In genomic region chr7:96769784-96770183, GRCm38 (mm10) we compare ENCODE assay signal across 10 mouse cellular contexts.
DNase-seq lines count a peak whose midpoint lies in the region; ATAC-seq and TF ChIP-seq lines count a peak whose summit lies in the region.
"Had no signal": no experiment of that assay in that cellular context is flagged by ENCODE, and none has a peak within 500 bp of the region (broad histone marks: within the 10 kb centered on the region; RNA-seq: fewer than 3 reads in every experiment).

No protein-coding gene starts in this region.

- no peaks in the 10 kb centered on the region for H3K27me3 ChIP-seq in lung, embryonic 14.5 days (ENCODE audit: insufficient read depth, low read length)
- no peaks in the 10 kb centered on the region for H3K27me3 ChIP-seq in liver, postnatal 0 days (ENCODE audit: insufficient read depth, low read length)
- no peaks in the 10 kb centered on the region for H3K27me3 ChIP-seq in hindbrain, embryonic 10.5 days (ENCODE audit: insufficient read depth, poor library complexity, severe bottlenecking)
- H3K27me3 ChIP-seq: embryonic facial prominence, embryonic 15.5 days had no signal

- no peaks in the 10 kb centered on the region for H3K36me3 ChIP-seq in lung, embryonic 14.5 days (ENCODE audit: insufficient read depth)
- H3K36me3 ChIP-seq in liver, postnatal 0 days (replicated peaks; ENCODE audit: insufficient read depth, low read length) = no peaks in the 10 kb centered on the region
- peaks cover 59% of the 10 kb centered on the region for H3K36me3 ChIP-seq in hindbrain, embryonic 10.5 days

- 0 out of 2 replicates have a peak, but pooled peaks cover 3% of the 10 kb centered on the region for H3K9me3 ChIP-seq in lung, embryonic 14.5 days (ENCODE audit: low read depth, low read length)
- peaks cover 5% of the 10 kb centered on the region; the same call in 1 of the 2 replicates for H3K9me3 ChIP-seq in liver, postnatal 0 days (ENCODE audit: low read length)
- H3K9me3 ChIP-seq in hindbrain, embryonic 10.5 days = peaks cover 11% of the 10 kb centered on the region; the same call in 1 of the 2 replicates
- H3K9me3 ChIP-seq: embryonic facial prominence, embryonic 15.5 days had no signal

- no peak overlapping the region for H3K4me2 ChIP-seq in lung, embryonic 14.5 days
- H3K4me2 ChIP-seq in liver, postnatal 0 days (ENCODE audit: low read depth, low read length) = no peak overlapping the region
- H3K4me2 ChIP-seq: embryonic facial prominence, embryonic 15.5 days had no signal

- no peak overlapping the region for H3K27ac ChIP-seq in lung, embryonic 14.5 days (ENCODE audit: low read depth)
- no peak overlapping the region for H3K27ac ChIP-seq in liver, postnatal 0 days (ENCODE audit: low read depth)
- no peak overlapping the region for H3K27ac ChIP-seq in hindbrain, embryonic 10.5 days
- H3K27ac ChIP-seq: embryonic facial prominence, embryonic 15.5 days had no signal

- TF ChIP-seq CTCF in lung, embryonic 14.5 days (IDR thresholded peaks at IDR 0.05; ENCODE audit: low read depth) = peak; percentile 68
- TF ChIP-seq CTCF in liver, postnatal 0 days (IDR thresholded peaks at IDR 0.05; ENCODE audit: low read depth) = peak; percentile 80

- H3K4me1 ChIP-seq in lung, embryonic 14.5 days (ENCODE audit: insufficient read depth) = peaks cover 14% of the 10 kb centered on the region; the same call in 1 of the 2 replicates
- H3K4me1 ChIP-seq in liver, postnatal 0 days (ENCODE audit: insufficient read depth) = no peaks in the 10 kb centered on the region
- peaks cover 18% of the 10 kb centered on the region for H3K4me1 ChIP-seq in hindbrain, embryonic 10.5 days (replicated peaks)

- no peak for TF ChIP-seq EP300 in liver, postnatal 0 days (IDR thresholded peaks at IDR 0.05; ENCODE audit: low read depth)

- DNase-seq in embryo, embryonic 10 days (ENCODE audit: low spot score) = peak; percentile 37
- DNase-seq in embryo, embryonic 9.5 days (ENCODE audit: extremely low spot score) = no peak
- no peak for DNase-seq in lung, embryonic 14.5 days
- DNase-seq in lung, adult 18-20 months = no peak
- DNase-seq in liver, postnatal 0 days = peak; percentile 61
- DNase-seq in thymus, postnatal 36 days = peak; percentile 23 to 25
- DNase-seq in hindbrain, embryonic 10.5 days (ENCODE audit: low spot score) = no peak
- DNase-seq in urinary bladder, postnatal 36 days (ENCODE audit: low spot score in 2 of 2) = no peak

- H3K9ac ChIP-seq in lung, embryonic 14.5 days = no peak overlapping the region
- no peak overlapping the region for H3K9ac ChIP-seq in liver, postnatal 0 days (replicated peaks)
- H3K9ac ChIP-seq: embryonic facial prominence, embryonic 15.5 days had no signal

- ATAC-seq in lung, embryonic 14.5 days (ENCODE audit: insufficient read depth) = no peak
- ATAC-seq in liver, postnatal 0 days = no peak
- ATAC-seq: inflammation-experienced regulatory T-cells, adult 6 months had no signal

- WGBS in lung, embryonic 14.5 days = 62% methylated on average over 4 of the region's 4 CpGs
- 62% methylated on average over 4 of the region's 4 CpGs for WGBS in liver, postnatal 0 days (ENCODE audit: insufficient replicate concordance)
- 74% methylated on average over 4 of the region's 4 CpGs for WGBS in hindbrain, embryonic 10.5 days

- no peak overlapping the region for H3K4me3 ChIP-seq in lung, embryonic 14.5 days (ENCODE audit: low read depth, low read length)
- no peak overlapping the region for H3K4me3 ChIP-seq in liver, postnatal 0 days (ENCODE audit: low read depth, low read length)
- H3K4me3 ChIP-seq in hindbrain, embryonic 10.5 days = no peak overlapping the region
- H3K4me3 ChIP-seq: embryonic facial prominence, embryonic 15.5 days had no signal

Comparison
In these comparisons a context has a peak if more than half of its experiments do, and no peak if none do; other contexts are left out.
1. DNase-seq: peak in embryo, embryonic 10 days (single experiment), liver, postnatal 0 days (single experiment) and thymus, postnatal 36 days (2 of 2); none in embryo, embryonic 9.5 days (single experiment), lung, embryonic 14.5 days (single experiment), lung, adult 18-20 months (0 of 2), hindbrain, embryonic 10.5 days (single experiment) and urinary bladder, postnatal 36 days (0 of 2).